Mouse (Mus musculus): Measurements from ENCODE around the gene Dock8. TPM values are rescaled to one million over a fixed set of nuclear protein-coding genes. Genes with fewer than 3 reads are reported as not detected.

Dock8 gene
- polyA plus RNA-seq, 1 experiment from 2014 or later: 17.6 TPM

GRCm38 (mm10) chr19:25123461-25123860 is 124.1 kb downstream of the Dock8 start:
- Histone ChIP-seq H3K4me1 (replicated peaks; ENCODE audit: control insufficient read depth, insufficient read depth, low read length) (peaks cover 3% of the 10 kb centered on the region; the same call in 1 of the 2 replicates), H3K27me3 (replicated peaks; ENCODE audit: control insufficient read depth, insufficient read depth, low read length) (no peaks in the 10 kb centered on the region), H3K27ac (ENCODE audit: low read depth, low read length) (no peak overlapping the region), H3K36me3 (ENCODE audit: control insufficient read depth, insufficient read depth, low read length) (0 out of 2 replicates have a peak, but pooled peaks cover 2% of the 10 kb centered on the region), H3K4me2 (no peak overlapping the region), H3K4me3 (ENCODE audit: low read depth, low read length) (no peak overlapping the region), H3K9ac (ENCODE audit: low read depth, low read length) (no peak overlapping the region), H3K9me3 (ENCODE audit: control insufficient read depth, low read length) (no peaks in the 10 kb centered on the region)
- DNase-seq (ENCODE audit: low spot score): no peak
- ATAC-seq (replicated peaks; ENCODE audit: low FRiP score): no peak
- 72% methylated on average over 5 of the region's 5 CpGs for WGBS

- DNase-seq (ENCODE audit: low spot score) (no peak), ATAC-seq (replicated peaks; ENCODE audit: low FRiP score) (no peak)
- H3K4me3 ChIP-seq (ENCODE audit: low read depth, low read length): no peak overlapping the region
- no peaks in the 10 kb centered on the region for H3K9me3 ChIP-seq (ENCODE audit: control insufficient read depth, low read length)
- H3K4me2 ChIP-seq: no peak overlapping the region
- H3K36me3 ChIP-seq (ENCODE audit: control insufficient read depth, insufficient read depth, low read length): no peaks in the 10 kb centered on the region; the same call in 1 of the 2 replicates
- 32% methylated on average over 4 of the region's 4 CpGs for WGBS
- no peaks in the 10 kb centered on the region for H3K27me3 ChIP-seq (replicated peaks; ENCODE audit: control insufficient read depth, insufficient read depth, low read length)
- H3K4me1 ChIP-seq (replicated peaks; ENCODE audit: control insufficient read depth, insufficient read depth, low read length): no peaks in the 10 kb centered on the region; the same call in 1 of the 2 replicates
- no peak overlapping the region for H3K27ac ChIP-seq (ENCODE audit: low read depth, low read length)
- no peak overlapping the region for H3K9ac ChIP-seq (ENCODE audit: low read depth, low read length)
Measured at GRCm38 (mm10) chr19:25132322-25132721, 133.0 kb downstream of the Dock8 start.

DNA sequence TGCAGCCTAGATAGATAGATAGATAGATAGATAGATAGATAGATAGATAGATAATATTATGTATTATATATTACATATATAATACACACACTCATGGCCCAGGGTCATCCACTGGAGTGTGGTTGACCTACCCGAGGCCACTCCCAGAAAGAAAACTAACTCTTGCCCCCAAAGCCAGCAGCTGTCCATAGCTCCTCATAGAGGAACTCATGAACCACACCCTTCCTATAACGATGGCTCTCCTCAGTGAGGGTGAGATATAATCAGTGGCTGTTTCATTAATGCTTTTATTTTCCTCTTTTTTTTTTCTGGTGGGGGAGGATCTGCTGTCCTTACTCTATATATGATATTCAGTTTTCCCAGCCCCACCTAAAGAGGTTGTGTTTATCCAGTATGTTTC is 134.6 kb downstream of the Dock8 start:
- Histone ChIP-seq H3K27ac (ENCODE audit: low read depth, low read length) (no peak overlapping the region), H3K9ac (ENCODE audit: low read depth, low read length) (no peak overlapping the region), H3K27me3 (replicated peaks; ENCODE audit: control insufficient read depth, insufficient read depth, low read length) (no peaks in the 10 kb centered on the region), H3K4me1 (replicated peaks; ENCODE audit: control insufficient read depth, insufficient read depth, low read length) (no peaks in the 10 kb centered on the region; the same call in 1 of the 2 replicates), H3K9me3 (ENCODE audit: control insufficient read depth, low read length) (no peaks in the 10 kb centered on the region), H3K36me3 (ENCODE audit: control insufficient read depth, insufficient read depth, low read length) (no peaks in the 10 kb centered on the region; the same call in 1 of the 2 replicates), H3K4me2 (no peak overlapping the region), H3K4me3 (ENCODE audit: low read depth, low read length) (no peak overlapping the region)
- WGBS: 55% methylated on average over 2 of the region's 2 CpGs
- no peak for ATAC-seq (replicated peaks; ENCODE audit: low FRiP score)
- no peak for DNase-seq (ENCODE audit: low spot score)

DNA sequence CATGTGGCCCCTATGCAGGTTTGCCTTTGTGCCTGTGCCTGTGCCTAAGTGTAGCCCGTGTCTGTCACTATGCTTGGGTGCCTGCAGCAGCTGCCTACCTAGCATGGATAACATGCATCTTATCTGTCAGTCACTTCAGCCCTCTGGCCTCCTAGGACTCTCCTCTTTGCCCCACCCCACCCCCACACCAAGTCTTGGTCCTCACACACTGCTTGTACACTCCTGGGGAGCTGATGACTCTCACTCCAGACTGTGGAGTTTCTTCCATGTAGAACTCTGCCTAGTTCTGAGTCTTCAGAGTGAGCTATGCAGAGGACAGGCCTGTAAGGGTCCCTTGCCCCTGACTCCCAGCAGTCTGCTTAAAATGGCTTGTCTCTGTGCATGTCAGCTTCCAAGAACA is 136.8 kb downstream of the Dock8 start:
- H3K36me3 ChIP-seq (ENCODE audit: control insufficient read depth, insufficient read depth, low read length): no peaks in the 10 kb centered on the region; the same call in 1 of the 2 replicates
- no peak for ATAC-seq (replicated peaks; ENCODE audit: low FRiP score)
- no peak overlapping the region for H3K27ac ChIP-seq (ENCODE audit: low read depth, low read length)
- no peak for DNase-seq (ENCODE audit: low spot score)
- no peak overlapping the region for H3K9ac ChIP-seq (ENCODE audit: low read depth, low read length)
- no peak overlapping the region for H3K4me2 ChIP-seq
- H3K9me3 ChIP-seq (ENCODE audit: control insufficient read depth, low read length): no peaks in the 10 kb centered on the region
- H3K27me3 ChIP-seq (replicated peaks; ENCODE audit: control insufficient read depth, insufficient read depth, low read length): no peaks in the 10 kb centered on the region
- 57% methylated on average over 1 of the region's 1 CpGs for WGBS
- no peak overlapping the region for H3K4me3 ChIP-seq (ENCODE audit: low read depth, low read length)
- H3K4me1 ChIP-seq (replicated peaks; ENCODE audit: control insufficient read depth, insufficient read depth, low read length): no peaks in the 10 kb centered on the region; the same call in 1 of the 2 replicates

- ATAC-seq (replicated peaks; ENCODE audit: low FRiP score) (no peak), DNase-seq (ENCODE audit: low spot score) (no peak)
- H3K9ac ChIP-seq (ENCODE audit: low read depth, low read length): no peak overlapping the region
- 0 out of 2 replicates have a peak overlapping the region, but pooled peaks have one; percentile 11 for H3K27ac ChIP-seq (ENCODE audit: low read depth, low read length)
- H3K4me3 ChIP-seq (ENCODE audit: low read depth, low read length): no peak overlapping the region
- no peak overlapping the region for H3K4me2 ChIP-seq
- no peaks in the 10 kb centered on the region; the same call in 1 of the 2 replicates for H3K36me3 ChIP-seq (ENCODE audit: control insufficient read depth, insufficient read depth, low read length)
- no peaks in the 10 kb centered on the region; the same call in 1 of the 2 replicates for H3K4me1 ChIP-seq (replicated peaks; ENCODE audit: control insufficient read depth, insufficient read depth, low read length)
- WGBS: 63% methylated on average over 16 of the region's 16 CpGs
- H3K27me3 ChIP-seq (replicated peaks; ENCODE audit: control insufficient read depth, insufficient read depth, low read length): no peaks in the 10 kb centered on the region
- H3K9me3 ChIP-seq (ENCODE audit: control insufficient read depth, low read length): no peaks in the 10 kb centered on the region
Measured at GRCm38 (mm10) chr19:25137907-25138820, 138.8 kb downstream of the Dock8 start.

DNA sequence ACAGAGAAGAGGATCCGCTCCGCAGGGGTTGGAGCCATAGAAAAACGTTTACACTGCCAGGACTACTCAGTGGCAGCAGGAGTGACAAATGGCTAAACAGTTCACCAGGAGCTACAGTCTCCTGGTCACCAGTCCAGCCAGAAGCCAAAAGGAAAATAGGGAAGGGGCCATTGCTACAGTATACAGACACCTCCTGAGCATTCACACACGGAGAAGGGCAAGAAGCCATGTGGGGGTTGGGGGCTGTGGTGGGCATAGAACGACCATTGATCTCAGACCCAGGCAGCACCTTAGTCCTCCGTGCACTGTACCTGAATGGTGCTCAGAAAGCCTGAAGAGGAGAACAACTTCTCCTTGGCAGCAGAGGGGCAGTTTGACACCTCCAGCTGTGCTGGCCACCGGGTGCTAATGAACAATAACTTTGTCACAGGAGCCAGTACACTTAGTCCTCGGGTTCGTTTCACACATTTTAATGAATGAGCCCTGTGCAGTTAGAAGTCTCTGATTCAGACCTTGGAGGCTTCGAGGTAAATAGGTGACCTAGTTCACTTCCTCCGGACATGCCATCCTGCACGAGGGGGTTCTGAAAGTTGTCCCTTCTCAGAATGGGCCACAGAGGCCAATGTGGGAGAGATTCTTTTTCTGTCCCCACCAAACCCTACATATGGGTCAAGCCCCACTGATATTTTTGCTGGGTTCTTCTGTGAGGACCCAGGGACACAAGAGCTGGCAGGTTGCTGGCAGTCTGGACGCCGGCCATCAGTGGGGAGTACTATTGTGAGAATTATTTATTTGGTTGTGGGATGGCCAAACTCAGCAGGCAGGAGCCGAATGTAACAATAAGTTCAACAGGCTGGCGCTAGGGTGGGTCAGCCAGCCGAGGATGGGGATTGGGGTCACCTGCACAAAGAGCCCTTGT is 145.0 kb downstream of the Dock8 start:
- Histone ChIP-seq H3K4me3 (ENCODE audit: low read depth, low read length) (no peak overlapping the region), H3K4me1 (replicated peaks; ENCODE audit: control insufficient read depth, insufficient read depth, low read length) (no peaks in the 10 kb centered on the region), H3K9ac (ENCODE audit: low read depth, low read length) (no peak overlapping the region), H3K27me3 (replicated peaks; ENCODE audit: control insufficient read depth, insufficient read depth, low read length) (no peaks in the 10 kb centered on the region), H3K36me3 (ENCODE audit: control insufficient read depth, insufficient read depth, low read length) (no peaks in the 10 kb centered on the region), H3K4me2 (no peak overlapping the region), H3K27ac (ENCODE audit: low read depth, low read length) (no peak overlapping the region), H3K9me3 (ENCODE audit: control insufficient read depth, low read length) (no peaks in the 10 kb centered on the region)
- ATAC-seq (replicated peaks; ENCODE audit: low FRiP score) (no peak), DNase-seq (ENCODE audit: low spot score) (no peak)
- WGBS: 67% methylated on average over 17 of the region's 17 CpGs

GRCm38 (mm10) chr19:25145116-25145515 is 145.8 kb downstream of the Dock8 start:
- H3K27me3 ChIP-seq (replicated peaks; ENCODE audit: control insufficient read depth, insufficient read depth, low read length): no peaks in the 10 kb centered on the region
- H3K4me3 ChIP-seq (ENCODE audit: low read depth, low read length): no peak overlapping the region
- H3K4me1 ChIP-seq (replicated peaks; ENCODE audit: control insufficient read depth, insufficient read depth, low read length): no peaks in the 10 kb centered on the region; the same call in 1 of the 2 replicates
- ATAC-seq (replicated peaks; ENCODE audit: low FRiP score) (no peak), DNase-seq (ENCODE audit: low spot score) (no peak)
- no peak overlapping the region for H3K4me2 ChIP-seq
- no peaks in the 10 kb centered on the region for H3K36me3 ChIP-seq (ENCODE audit: control insufficient read depth, insufficient read depth, low read length)
- WGBS: 86% methylated on average over 5 of the region's 5 CpGs
- H3K27ac ChIP-seq (ENCODE audit: low read depth, low read length): no peak overlapping the region
- H3K9ac ChIP-seq (ENCODE audit: low read depth, low read length): no peak overlapping the region
- H3K9me3 ChIP-seq (ENCODE audit: control insufficient read depth, low read length): no peaks in the 10 kb centered on the region

DNA sequence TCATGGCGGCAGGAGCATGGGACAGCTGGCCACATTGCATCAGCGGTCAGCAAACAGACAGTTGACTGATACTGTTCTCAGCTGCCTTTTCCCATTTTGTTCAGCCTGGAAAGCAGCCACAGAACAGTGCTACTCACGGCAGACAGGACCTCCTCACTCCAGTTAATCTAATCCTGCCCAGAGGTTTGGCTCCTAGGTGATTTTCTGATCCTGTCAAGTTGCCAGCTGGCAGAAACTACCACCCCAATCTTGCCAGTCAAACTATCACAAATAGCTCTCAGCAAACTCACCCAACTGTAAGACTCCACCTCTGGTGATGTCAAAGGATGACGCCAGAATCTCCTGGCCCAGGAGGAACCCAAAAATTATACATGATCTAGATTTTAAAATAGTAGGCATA is 146.8 kb downstream of the Dock8 start:
- ATAC-seq (replicated peaks; ENCODE audit: low FRiP score): no peak
- Histone ChIP-seq H3K27me3 (replicated peaks; ENCODE audit: control insufficient read depth, insufficient read depth, low read length) (no peaks in the 10 kb centered on the region), H3K27ac (ENCODE audit: low read depth, low read length) (no peak overlapping the region), H3K4me2 (no peak overlapping the region), H3K9ac (ENCODE audit: low read depth, low read length) (no peak overlapping the region), H3K36me3 (ENCODE audit: control insufficient read depth, insufficient read depth, low read length) (no peaks in the 10 kb centered on the region), H3K4me1 (replicated peaks; ENCODE audit: control insufficient read depth, insufficient read depth, low read length) (no peaks in the 10 kb centered on the region; the same call in 1 of the 2 replicates), H3K4me3 (ENCODE audit: low read depth, low read length) (no peak overlapping the region), H3K9me3 (ENCODE audit: control insufficient read depth, low read length) (no peaks in the 10 kb centered on the region)
- 82% methylated on average over 4 of the region's 4 CpGs for WGBS
- DNase-seq (ENCODE audit: low spot score): no peak

All from liver, embryonic 11.5 days (tissue).